Mouse (Mus musculus) kidney, embryonic 15.5 days (tissue): ENCODE measurements around the gene Arrdc2. TPM values are rescaled to one million over a fixed set of nuclear protein-coding genes. Genes with fewer than 3 reads are reported as not detected.

Source experiments
- ATAC-seq: fragments of 200-750 bp; cut with Nextera tagmentation; replicated peaks from 2 replicates; pipeline ENCODE4 v1.8.0; 2017; ENCODE audit warnings: moderate TSS enrichment; ENCODE audit not compliant: low FRiP score
- H3K27ac ChIP-seq: fragments of 300-500 bp; sonication (generic); 2 replicates; pipeline ENCODE4 v1.5.1; 2015; ENCODE audit warnings: mild to moderate bottlenecking, inconsistent platforms
- H3K27me3 ChIP-seq: fragments of 300-500 bp; sonication (generic); 2 replicates; pipeline ENCODE4 v1.6.1; 2015; ENCODE audit warnings: inconsistent platforms
- H3K36me3 ChIP-seq: fragments of 300-500 bp; sonication (generic); 2 replicates; pipeline ENCODE4 v1.6.1; 2015; ENCODE audit warnings: inconsistent platforms
- H3K4me1 ChIP-seq: fragments of 300-500 bp; sonication (generic); 2 replicates; pipeline ENCODE4 v1.6.1; 2015; ENCODE audit warnings: inconsistent platforms
- H3K4me2 ChIP-seq: fragments of 300-500 bp; sonication (generic); 2 replicates; pipeline ENCODE4 v1.6.1; 2015; ENCODE audit warnings: moderate library complexity, mild to moderate bottlenecking, inconsistent platforms
- H3K4me3 ChIP-seq: fragments of 300-500 bp; sonication (generic); replicated peaks from 2 replicates; pipeline ENCODE4 v1.5.1; 2015; ENCODE audit warnings: mild to moderate bottlenecking, inconsistent platforms
- H3K9ac ChIP-seq: fragments of 300-500 bp; sonication (generic); 2 replicates; pipeline ENCODE4 v1.6.1; 2015; ENCODE audit warnings: mild to moderate bottlenecking, inconsistent platforms
- H3K9me3 ChIP-seq: fragments of 300-500 bp; sonication (generic); replicated peaks from 2 replicates; pipeline ENCODE4 v1.6.1; 2016; ENCODE audit warnings: inconsistent platforms
- WGBS: fragments of 180-500 bp; shearing (Covaris S2); methylation state at CpG from one replicate; pipeline ENCODE4 v1.1.7; 2015; ENCODE audit warnings: mixed read lengths; 5-methylcytosine and 5-hydroxymethylcytosine counted together
- polyA plus RNA-seq: library from polyadenylated mRNA; unstranded; fragments of >200 nt; fragmentation: Nextera tagmentation; extraction: Ambion mirVana; gene quantifications from 2 replicates; pipeline ENCODE4 v1.2.1, GENCODE M21; 2015

The Arrdc2 gene
- polyA plus RNA-seq, 1 experiment from 2014 or later, result 6.5 TPM

- peaks cover 39% of the 10 kb centered on the region for H3K4me1 ChIP-seq
- no peaks in the 10 kb centered on the region for H3K27me3 ChIP-seq
- peak overlapping the region; percentile 81 for H3K4me2 ChIP-seq
- WGBS, result 5% methylated on average over 31 of the region's 31 CpGs
- peak overlapping the region; percentile 92 for H3K4me3 ChIP-seq
- peak overlapping the region; percentile 89 for H3K27ac ChIP-seq
- no peaks in the 10 kb centered on the region for H3K9me3 ChIP-seq
- H3K9ac ChIP-seq, result peak overlapping the region; percentile 70
- ATAC-seq, result no peak
- H3K36me3 ChIP-seq, result peaks cover 4% of the 10 kb centered on the region; the same call in 1 of the 2 replicates
Measured at GRCm38 (mm10) chr8:70872643-70873363, 33.3 kb upstream of the Arrdc2 start.

- Histone ChIP-seq H3K4me2 (no peak overlapping the region), H3K4me1 (peaks cover 45% of the 10 kb centered on the region), H3K9me3 (no peaks in the 10 kb centered on the region), H3K27ac (no peak overlapping the region), H3K4me3 (no peak overlapping the region), H3K27me3 (no peaks in the 10 kb centered on the region), H3K36me3 (peaks cover 9% of the 10 kb centered on the region; the same call in 1 of the 2 replicates), H3K9ac (no peak overlapping the region)
- no peak for ATAC-seq
- 88% methylated on average over 5 of the region's 5 CpGs for WGBS
Measured at GRCm38 (mm10) chr8:70871195-70871807, 31.8 kb upstream of the Arrdc2 start.

- no peaks in the 10 kb centered on the region for H3K9me3 ChIP-seq
- no peak overlapping the region for H3K4me3 ChIP-seq
- peaks cover 3% of the 10 kb centered on the region for H3K27me3 ChIP-seq
- H3K27ac ChIP-seq, result peak overlapping the region; percentile 59
- H3K4me2 ChIP-seq, result peak overlapping the region; percentile 59; the same call in 1 of the 2 replicates
- no peak for ATAC-seq
- H3K4me1 ChIP-seq, result peaks cover 58% of the 10 kb centered on the region
- WGBS, result 50% methylated on average over 16 of the region's 16 CpGs
- H3K9ac ChIP-seq, result no peak overlapping the region
- peaks cover 9% of the 10 kb centered on the region; the same call in 1 of the 2 replicates for H3K36me3 ChIP-seq
Measured at GRCm38 (mm10) chr8:70869601-70870041, 30.1 kb upstream of the Arrdc2 start.

- Histone ChIP-seq H3K27ac (peak overlapping the region; percentile 59), H3K9me3 (no peaks in the 10 kb centered on the region), H3K36me3 (peaks cover 9% of the 10 kb centered on the region; the same call in 1 of the 2 replicates), H3K27me3 (peaks cover 8% of the 10 kb centered on the region), H3K4me1 (peaks cover 63% of the 10 kb centered on the region), H3K4me3 (no peak overlapping the region), H3K9ac (no peak overlapping the region), H3K4me2 (peak overlapping the region; percentile 59)
- no peak for ATAC-seq
- WGBS, result 35% methylated on average over 5 of the region's 5 CpGs
Measured at GRCm38 (mm10) chr8:70869199-70869571, 29.7 kb upstream of the Arrdc2 start.

GRCm38 (mm10) chr8:70868559-70869198 is 29.2 kb upstream of the Arrdc2 start:
- H3K27ac ChIP-seq, result peak overlapping the region; percentile 59
- H3K9me3 ChIP-seq, result no peaks in the 10 kb centered on the region
- H3K4me2 ChIP-seq, result peak overlapping the region; percentile 59
- ATAC-seq, result no peak
- H3K27me3 ChIP-seq, result peaks cover 13% of the 10 kb centered on the region
- H3K4me3 ChIP-seq, result peak overlapping the region; percentile 29
- peaks cover 64% of the 10 kb centered on the region for H3K4me1 ChIP-seq
- H3K9ac ChIP-seq, result peak overlapping the region; percentile 15; the same call in 1 of the 2 replicates
- WGBS, result 17% methylated on average over 40 of the region's 40 CpGs
- peaks cover 9% of the 10 kb centered on the region; the same call in 1 of the 2 replicates for H3K36me3 ChIP-seq

GRCm38 (mm10) chr8:70866566-70866965 is 27.0 kb upstream of the Arrdc2 start:
- H3K4me3 ChIP-seq, result no peak overlapping the region
- WGBS, result 82% methylated on average over 7 of the region's 7 CpGs
- H3K36me3 ChIP-seq, result peaks cover 9% of the 10 kb centered on the region; the same call in 1 of the 2 replicates
- H3K27me3 ChIP-seq, result peaks cover 34% of the 10 kb centered on the region
- H3K9ac ChIP-seq, result no peak overlapping the region
- peaks cover 73% of the 10 kb centered on the region for H3K4me1 ChIP-seq
- H3K9me3 ChIP-seq, result no peaks in the 10 kb centered on the region
- no peak for ATAC-seq
- peak overlapping the region; percentile 77; the same call in 1 of the 2 replicates for H3K27ac ChIP-seq
- no peak overlapping the region for H3K4me2 ChIP-seq

- Histone ChIP-seq H3K4me2 (peak overlapping the region; percentile 90), H3K27ac (peak overlapping the region; percentile 77), H3K9me3 (no peaks in the 10 kb centered on the region), H3K4me1 (peaks cover 74% of the 10 kb centered on the region), H3K36me3 (peaks cover 9% of the 10 kb centered on the region; the same call in 1 of the 2 replicates), H3K9ac (peak overlapping the region; percentile 38; the same call in 1 of the 2 replicates), H3K4me3 (peak overlapping the region; percentile 63), H3K27me3 (peaks cover 38% of the 10 kb centered on the region)
- 7% methylated on average over 12 of the region's 12 CpGs for WGBS
- ATAC-seq, result 0 out of 2 replicates have a peak, but pooled peaks have one; percentile 0
Measured at GRCm38 (mm10) chr8:70866001-70866520, 26.5 kb upstream of the Arrdc2 start.

GRCm38 (mm10) chr8:70865350-70866000 is 26.0 kb upstream of the Arrdc2 start:
- Histone ChIP-seq H3K36me3 (peaks cover 9% of the 10 kb centered on the region; the same call in 1 of the 2 replicates), H3K4me2 (peak overlapping the region; percentile 90), H3K27ac (peak overlapping the region; percentile 84), H3K9ac (peak overlapping the region; percentile 47), H3K27me3 (peaks cover 38% of the 10 kb centered on the region), H3K9me3 (no peaks in the 10 kb centered on the region), H3K4me3 (peak overlapping the region; percentile 63), H3K4me1 (peaks cover 74% of the 10 kb centered on the region)
- WGBS, result 0% methylated on average over 46 of the region's 46 CpGs
- ATAC-seq, result peak; percentile 86

GRCm38 (mm10) chr8:70864712-70865221 is 25.2 kb upstream of the Arrdc2 start:
- peak; percentile 16 for ATAC-seq
- 3% methylated on average over 24 of the region's 24 CpGs for WGBS
- H3K9me3 ChIP-seq, result no peaks in the 10 kb centered on the region
- peaks cover 9% of the 10 kb centered on the region; the same call in 1 of the 2 replicates for H3K36me3 ChIP-seq
- H3K4me2 ChIP-seq, result peak overlapping the region; percentile 90
- H3K9ac ChIP-seq, result peak overlapping the region; percentile 47
- peak overlapping the region; percentile 63 for H3K4me3 ChIP-seq
- H3K27me3 ChIP-seq, result peaks cover 38% of the 10 kb centered on the region
- peak overlapping the region; percentile 84 for H3K27ac ChIP-seq
- peaks cover 72% of the 10 kb centered on the region for H3K4me1 ChIP-seq

GRCm38 (mm10) chr8:70863956-70864711 is 24.6 kb upstream of the Arrdc2 start:
- peak overlapping the region; percentile 47 for H3K9ac ChIP-seq
- WGBS, result under 1% methylated on average over 46 of the region's 46 CpGs
- H3K4me2 ChIP-seq, result peak overlapping the region; percentile 90
- ATAC-seq, result no peak
- peaks cover 38% of the 10 kb centered on the region for H3K27me3 ChIP-seq
- H3K9me3 ChIP-seq, result no peaks in the 10 kb centered on the region
- no peak overlapping the region for H3K27ac ChIP-seq
- peak overlapping the region; percentile 63 for H3K4me3 ChIP-seq
- peaks cover 65% of the 10 kb centered on the region for H3K4me1 ChIP-seq
- peaks cover 9% of the 10 kb centered on the region; the same call in 1 of the 2 replicates for H3K36me3 ChIP-seq
